Mouse (Mus musculus): ENCODE results near the gene Olfr561. TPM values are rescaled to one million over a fixed set of nuclear protein-coding genes. Genes with fewer than 3 reads are reported as not detected.

Olfr561 gene
- polyA plus RNA-seq (2016; fragmentation: Nextera tagmentation; extraction: Ambion mirVana) = not detected in 2 replicates

DNA sequence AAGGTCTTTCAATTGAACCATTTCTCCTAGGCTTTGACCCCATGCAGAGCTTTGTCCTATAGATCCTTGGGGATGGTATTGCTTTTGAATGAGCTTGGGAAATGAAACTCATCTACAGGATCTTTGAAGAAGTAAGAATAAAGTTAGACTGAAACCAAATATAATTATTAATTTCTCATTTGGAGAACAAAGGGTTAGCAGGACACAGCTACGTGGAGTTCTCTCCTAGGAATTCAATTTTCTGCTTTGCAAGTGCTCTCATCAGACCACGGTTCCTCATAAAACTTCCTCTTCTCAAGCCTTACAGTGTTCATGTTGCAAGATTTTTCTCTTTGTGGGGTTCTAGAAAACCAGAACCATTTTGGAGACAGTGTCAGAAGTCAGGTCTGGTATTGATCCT, at the start of gene Olfr561:
Olfr561 (plus strand) TSS at position 301 of the 400 bp plus-strand sequence.
- Histone ChIP-seq H3K4me2 (replicated peaks) (no peak within 1 kb of the TSS), H3K36me3 (no peaks in the 10 kb centered on the region), H3K4me3 (no peak within 1 kb of the TSS), H3K9me3 (no peaks in the 10 kb centered on the region), H3K4me1 (no peaks in the 10 kb centered on the region), H3K27me3 (no peaks in the 10 kb centered on the region), H3K9ac (no peak within 1 kb of the TSS), H3K27ac (no peak within 1 kb of the TSS)
- 79% methylated on average over 2 of the region's 2 CpGs for WGBS
- ATAC-seq (ENCODE audit: insufficient number of reproducible peaks, insufficient read depth, low FRiP score, low TSS enrichment) = no peak

DNA sequence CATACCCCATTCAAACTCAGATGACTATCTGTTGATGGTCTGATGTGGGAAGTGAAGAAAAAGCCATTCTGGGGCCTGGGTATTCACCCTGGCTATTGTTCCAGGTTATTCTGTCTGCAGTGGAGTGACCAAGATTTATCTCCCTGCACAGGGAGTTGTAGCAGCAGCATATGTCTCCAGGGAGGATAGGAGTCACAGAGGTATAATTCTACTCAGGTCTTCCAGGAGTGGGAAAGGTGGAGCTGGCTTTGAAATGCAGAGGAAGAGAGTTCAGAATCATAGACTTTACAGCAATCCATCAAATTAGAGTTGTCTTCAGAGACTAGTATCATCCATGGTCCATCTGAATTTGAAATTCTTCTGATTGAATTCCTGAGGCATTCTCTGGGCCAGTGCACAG, 43.6 kb upstream of the Olfr561 start, which contains the start of gene Olfr559:
Olfr559 (minus strand) TSS at position 101 of the 400 bp plus-strand sequence.
- no peak for ATAC-seq (ENCODE audit: insufficient number of reproducible peaks, insufficient read depth, low FRiP score, low TSS enrichment)

DNA sequence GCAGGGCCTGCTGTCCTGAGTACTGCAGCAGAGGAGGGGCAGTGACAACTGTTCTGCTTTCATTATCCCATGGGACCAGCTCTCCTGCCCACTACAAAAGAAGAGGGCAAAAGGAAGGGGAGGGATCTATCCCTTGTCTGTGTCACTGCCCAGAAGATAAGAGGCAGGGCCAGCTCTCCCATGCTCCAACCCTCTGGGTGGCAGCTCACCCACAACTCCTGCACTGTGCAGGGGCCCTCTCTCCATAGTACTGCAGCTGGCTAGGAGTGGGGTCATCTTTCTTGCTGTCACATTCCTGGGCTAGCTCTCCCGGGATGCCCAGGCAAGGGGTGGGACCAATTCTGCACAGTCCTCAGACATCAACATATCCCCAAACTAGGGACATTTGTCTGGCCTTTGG, 37.2 kb upstream of the Olfr561 start:
- no peak overlapping the region for H3K4me3 ChIP-seq
- 52% methylated on average over 1 of the region's 1 CpGs for WGBS
- H3K4me1 ChIP-seq = no peaks in the 10 kb centered on the region
- no peak overlapping the region for H3K27ac ChIP-seq
- H3K27me3 ChIP-seq = no peaks in the 10 kb centered on the region
- no peak overlapping the region for H3K9ac ChIP-seq
- H3K9me3 ChIP-seq = no peaks in the 10 kb centered on the region
- H3K4me2 ChIP-seq (replicated peaks) = no peak overlapping the region
- no peaks in the 10 kb centered on the region for H3K36me3 ChIP-seq
- ATAC-seq (ENCODE audit: insufficient number of reproducible peaks, insufficient read depth, low FRiP score, low TSS enrichment) = peak; percentile 64; the same call in 1 of the 2 replicates

More for the DNA sequence above, 43.6 kb upstream of the Olfr561 start, which contains the start of gene Olfr559:
- no peak within 1 kb of the TSS for H3K4me2 ChIP-seq (replicated peaks)
- H3K27ac ChIP-seq = no peak within 1 kb of the TSS
- no peak within 1 kb of the TSS for H3K4me3 ChIP-seq
- H3K9ac ChIP-seq = no peak within 1 kb of the TSS
- H3K27me3 ChIP-seq = no peaks in the 10 kb centered on the region
- H3K9me3 ChIP-seq = no peaks in the 10 kb centered on the region
- H3K4me1 ChIP-seq = no peaks in the 10 kb centered on the region
- H3K36me3 ChIP-seq = no peaks in the 10 kb centered on the region

DNA sequence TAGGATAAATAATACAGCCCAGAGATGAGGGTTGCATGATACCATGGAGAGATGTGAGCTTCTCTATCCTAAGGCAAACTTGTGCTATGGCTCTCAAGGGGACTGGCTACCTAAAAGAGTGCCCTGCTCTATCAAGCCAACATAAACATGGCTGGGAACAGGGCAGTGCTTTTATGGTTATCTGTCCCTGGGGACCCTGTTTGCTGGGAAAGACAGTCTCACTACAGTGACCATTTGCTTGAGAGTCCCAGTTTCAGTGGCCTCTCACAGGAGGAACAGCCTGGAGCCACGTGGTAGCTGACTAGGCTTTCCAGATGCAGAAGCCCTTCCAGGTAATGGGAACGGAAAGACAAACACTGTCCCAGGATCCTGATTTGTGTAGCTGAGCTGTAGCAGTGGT, 33.3 kb upstream of the Olfr561 start:
- Histone ChIP-seq H3K27me3 (no peaks in the 10 kb centered on the region), H3K36me3 (no peaks in the 10 kb centered on the region), H3K9ac (no peak overlapping the region), H3K4me2 (replicated peaks) (no peak overlapping the region), H3K27ac (no peak overlapping the region), H3K9me3 (no peaks in the 10 kb centered on the region), H3K4me1 (no peaks in the 10 kb centered on the region), H3K4me3 (no peak overlapping the region)
- no peak for ATAC-seq (ENCODE audit: insufficient number of reproducible peaks, insufficient read depth, low FRiP score, low TSS enrichment)
- WGBS = 53% methylated on average over 2 of the region's 2 CpGs

DNA sequence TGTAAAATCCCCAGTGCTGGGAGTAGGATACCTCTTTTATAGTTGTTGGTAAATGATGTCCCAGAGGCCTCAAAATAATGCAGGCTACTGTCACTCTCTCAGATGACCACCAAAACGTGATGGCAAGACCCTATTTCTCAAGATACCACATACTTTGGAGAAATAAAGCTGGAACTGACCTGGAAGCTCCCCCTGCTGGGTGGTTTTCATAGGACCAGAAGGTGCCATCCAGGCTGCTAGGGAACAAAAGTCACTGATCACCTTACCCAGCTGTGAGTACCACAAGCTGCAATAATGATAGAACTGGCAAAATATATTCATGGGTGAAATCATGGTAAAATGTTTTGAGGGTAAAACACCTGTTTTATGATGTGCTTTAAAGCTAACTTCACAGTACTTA, 18.9 kb upstream of the Olfr561 start:
- no peak overlapping the region for H3K4me3 ChIP-seq
- H3K9ac ChIP-seq = no peak overlapping the region
- no peaks in the 10 kb centered on the region for H3K36me3 ChIP-seq
- H3K4me1 ChIP-seq = no peaks in the 10 kb centered on the region
- no peak for ATAC-seq (ENCODE audit: insufficient number of reproducible peaks, insufficient read depth, low FRiP score, low TSS enrichment)
- 23% methylated on average over 1 of the region's 1 CpGs for WGBS
- H3K9me3 ChIP-seq = no peaks in the 10 kb centered on the region
- no peak overlapping the region for H3K27ac ChIP-seq
- H3K27me3 ChIP-seq = no peaks in the 10 kb centered on the region
- H3K4me2 ChIP-seq (replicated peaks) = no peak overlapping the region

DNA sequence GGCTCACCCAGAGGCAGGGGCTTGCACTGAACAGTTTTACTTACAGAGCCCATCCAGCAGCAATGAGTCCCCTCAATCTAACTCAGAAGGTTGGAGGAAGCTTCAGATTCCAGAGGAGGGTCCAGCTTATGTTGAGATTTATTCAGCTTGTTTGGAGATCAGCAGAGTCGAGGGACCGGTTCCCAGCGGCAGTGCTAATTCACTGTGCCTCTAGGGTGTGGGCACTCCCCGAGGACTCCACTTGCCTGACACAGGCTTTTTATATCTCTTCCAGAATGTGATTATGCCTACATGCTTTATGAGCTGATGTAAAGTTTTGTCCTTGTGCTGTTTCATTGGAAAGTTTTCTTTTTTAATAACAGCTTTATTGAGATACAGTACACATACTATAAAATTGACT, 11.8 kb upstream of the Olfr561 start, which contains the start of the genes Olfr560 and Olfr78:
Olfr560 (minus strand) TSS at position 101 of the 400 bp plus-strand sequence.
Olfr78 (minus strand) TSS at position 206 of the 400 bp plus-strand sequence.
- H3K36me3 ChIP-seq = no peaks in the 10 kb centered on the region
- no peak for ATAC-seq (ENCODE audit: insufficient number of reproducible peaks, insufficient read depth, low FRiP score, low TSS enrichment)
- no peak within 1 kb of the TSS for H3K4me3 ChIP-seq
- no peak within 1 kb of the TSS for H3K27ac ChIP-seq
- no peaks in the 10 kb centered on the region for H3K4me1 ChIP-seq
- no peak within 1 kb of the TSS for H3K9ac ChIP-seq
- H3K4me2 ChIP-seq (replicated peaks) = no peak within 1 kb of the TSS
- H3K9me3 ChIP-seq = no peaks in the 10 kb centered on the region
- H3K27me3 ChIP-seq = no peaks in the 10 kb centered on the region
- 73% methylated on average over 4 of the region's 4 CpGs for WGBS

DNA sequence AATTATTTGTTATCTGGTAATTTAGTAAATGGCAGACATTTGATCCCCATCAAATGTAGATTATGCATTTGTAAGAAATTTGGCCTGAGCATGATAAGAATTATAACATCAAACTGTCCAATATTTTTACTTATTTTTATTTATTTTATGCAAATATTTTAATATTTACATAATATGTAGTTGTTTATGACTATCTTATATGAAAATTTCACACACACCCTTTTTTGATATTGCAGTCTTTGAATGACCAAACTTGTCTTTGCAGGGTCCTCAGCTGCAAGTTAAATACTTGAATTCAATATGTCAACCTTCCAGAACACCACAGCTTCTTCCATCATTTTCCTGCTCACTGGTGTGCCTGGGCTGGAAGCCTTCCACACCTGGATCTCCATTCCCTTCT, 32.2 kb downstream of the Olfr561 start, which contains the start of gene Olfr564:
Olfr564 (plus strand) TSS at position 301 of the 400 bp plus-strand sequence.
- H3K4me1 ChIP-seq = no peaks in the 10 kb centered on the region
- H3K27ac ChIP-seq = no peak within 1 kb of the TSS
- H3K27me3 ChIP-seq = no peaks in the 10 kb centered on the region
- H3K36me3 ChIP-seq = no peaks in the 10 kb centered on the region
- no peak for ATAC-seq (ENCODE audit: insufficient number of reproducible peaks, insufficient read depth, low FRiP score, low TSS enrichment)
- no peak within 1 kb of the TSS for H3K9ac ChIP-seq
- no peak within 1 kb of the TSS for H3K4me2 ChIP-seq (replicated peaks)
- H3K4me3 ChIP-seq = no peak within 1 kb of the TSS
- H3K9me3 ChIP-seq = no peaks in the 10 kb centered on the region

Other genes starting within 250 kb of the Olfr561 start
- gene Olfr547, start 236.5 kb upstream of the Olfr561 start, polyA plus RNA-seq (2016; fragmentation: Nextera tagmentation; extraction: Ambion mirVana) = not detected in 2 replicates
- gene Olfr548-ps1, start 230.3 kb upstream of the Olfr561 start, polyA plus RNA-seq (2016; fragmentation: Nextera tagmentation; extraction: Ambion mirVana) = not detected in 2 replicates
- not detected in 2 replicates for gene Olfr549, start 221.4 kb upstream of the Olfr561 start, polyA plus RNA-seq (2016; fragmentation: Nextera tagmentation; extraction: Ambion mirVana)
- 0.51 and 0.59 TPM in 2 replicates for gene Trim21, start 205.7 kb upstream of the Olfr561 start, polyA plus RNA-seq (2016; fragmentation: Nextera tagmentation; extraction: Ambion mirVana)
- 0.04 and 0.14 TPM in 2 replicates for gene Olfr550, start 199.8 kb upstream of the Olfr561 start, polyA plus RNA-seq (2016; fragmentation: Nextera tagmentation; extraction: Ambion mirVana)
- gene Olfr551, start 179.3 kb upstream of the Olfr561 start, polyA plus RNA-seq (2016; fragmentation: Nextera tagmentation; extraction: Ambion mirVana) = not detected in 2 replicates
- gene Olfr552, start 173.5 kb upstream of the Olfr561 start, polyA plus RNA-seq (2016; fragmentation: Nextera tagmentation; extraction: Ambion mirVana) = not detected in 2 replicates
- gene Olfr553, start 153.0 kb upstream of the Olfr561 start, polyA plus RNA-seq (2016; fragmentation: Nextera tagmentation; extraction: Ambion mirVana) = not detected in 2 replicates
- not detected in 2 replicates for gene Olfr554, start 132.8 kb upstream of the Olfr561 start, polyA plus RNA-seq (2016; fragmentation: Nextera tagmentation; extraction: Ambion mirVana)
- gene Olfr555, start 112.4 kb upstream of the Olfr561 start, polyA plus RNA-seq (2016; fragmentation: Nextera tagmentation; extraction: Ambion mirVana) = not detected in 2 replicates
- gene Olfr556, start 106.3 kb upstream of the Olfr561 start, polyA plus RNA-seq (2016; fragmentation: Nextera tagmentation; extraction: Ambion mirVana) = not detected in 2 replicates
- gene Trim68, start 83.9 kb upstream of the Olfr561 start, polyA plus RNA-seq (2016; fragmentation: Nextera tagmentation; extraction: Ambion mirVana) = 16.4 and 17.4 TPM in 2 replicates
- not detected in 2 replicates for gene Olfr557, start 75.3 kb upstream of the Olfr561 start, polyA plus RNA-seq (2016; fragmentation: Nextera tagmentation; extraction: Ambion mirVana)
- 0.55 and 0.98 TPM in 2 replicates for gene Olfr558, start 69.0 kb upstream of the Olfr561 start, polyA plus RNA-seq (2016; fragmentation: Nextera tagmentation; extraction: Ambion mirVana)
- not detected in 2 replicates for gene Olfr33, start 52.2 kb upstream of the Olfr561 start, polyA plus RNA-seq (2016; fragmentation: Nextera tagmentation; extraction: Ambion mirVana)
- gene Olfr559, start 43.7 kb upstream of the Olfr561 start, polyA plus RNA-seq (2016; fragmentation: Nextera tagmentation; extraction: Ambion mirVana) = not detected in 2 replicates
- not detected in 2 replicates for gene Olfr560, start 11.9 kb upstream of the Olfr561 start, polyA plus RNA-seq (2016; fragmentation: Nextera tagmentation; extraction: Ambion mirVana)
- gene Olfr78, start 11.8 kb upstream of the Olfr561 start, polyA plus RNA-seq (2016; fragmentation: Nextera tagmentation; extraction: Ambion mirVana) = 0.18 and 0.19 TPM in 2 replicates
- not detected in 2 replicates for gene Olfr564, start 32.3 kb downstream of the Olfr561 start, polyA plus RNA-seq (2016; fragmentation: Nextera tagmentation; extraction: Ambion mirVana)
- gene Olfr566, start 87.5 kb downstream of the Olfr561 start, polyA plus RNA-seq (2016; fragmentation: Nextera tagmentation; extraction: Ambion mirVana) = not detected in 2 replicates
- not detected in 2 replicates for gene Olfr568, start 105.9 kb downstream of the Olfr561 start, polyA plus RNA-seq (2016; fragmentation: Nextera tagmentation; extraction: Ambion mirVana)
- not detected in 2 replicates for gene Olfr569, start 119.7 kb downstream of the Olfr561 start, polyA plus RNA-seq (2016; fragmentation: Nextera tagmentation; extraction: Ambion mirVana)
- not detected in 2 replicates for gene Olfr570, start 123.4 kb downstream of the Olfr561 start, polyA plus RNA-seq (2016; fragmentation: Nextera tagmentation; extraction: Ambion mirVana)
- gene Olfr571, start 146.3 kb downstream of the Olfr561 start, polyA plus RNA-seq (2016; fragmentation: Nextera tagmentation; extraction: Ambion mirVana) = 0.06 and 0.23 TPM in 2 replicates
- not detected in 2 replicates for gene Olfr572, start 153.2 kb downstream of the Olfr561 start, polyA plus RNA-seq (2016; fragmentation: Nextera tagmentation; extraction: Ambion mirVana)
- gene Olfr573-ps1, start 171.4 kb downstream of the Olfr561 start, polyA plus RNA-seq (2016; fragmentation: Nextera tagmentation; extraction: Ambion mirVana) = not detected in 2 replicates
- not detected in 2 replicates for gene Olfr574, start 177.2 kb downstream of the Olfr561 start, polyA plus RNA-seq (2016; fragmentation: Nextera tagmentation; extraction: Ambion mirVana)
- gene Olfr575, start 187.6 kb downstream of the Olfr561 start, polyA plus RNA-seq (2016; fragmentation: Nextera tagmentation; extraction: Ambion mirVana) = not detected in 2 replicates
- not detected in 2 replicates for gene Olfr576, start 191.4 kb downstream of the Olfr561 start, polyA plus RNA-seq (2016; fragmentation: Nextera tagmentation; extraction: Ambion mirVana)
- gene Olfr577, start 204.7 kb downstream of the Olfr561 start, polyA plus RNA-seq (2016; fragmentation: Nextera tagmentation; extraction: Ambion mirVana) = not detected in 2 replicates
- not detected in 2 replicates for gene Olfr578, start 218.1 kb downstream of the Olfr561 start, polyA plus RNA-seq (2016; fragmentation: Nextera tagmentation; extraction: Ambion mirVana)